Mouse (Mus musculus): Measurements from ENCODE around the gene Magi1. TPM values are rescaled to one million over a fixed set of nuclear protein-coding genes. Genes with fewer than 3 reads are reported as not detected.
A peak's percentile ranks its signal among the peaks of the same experiment; 100 is the strongest.

The Magi1 gene
- polyA plus RNA-seq, 1 experiment from 2014 or later = 19.9 TPM

DNA sequence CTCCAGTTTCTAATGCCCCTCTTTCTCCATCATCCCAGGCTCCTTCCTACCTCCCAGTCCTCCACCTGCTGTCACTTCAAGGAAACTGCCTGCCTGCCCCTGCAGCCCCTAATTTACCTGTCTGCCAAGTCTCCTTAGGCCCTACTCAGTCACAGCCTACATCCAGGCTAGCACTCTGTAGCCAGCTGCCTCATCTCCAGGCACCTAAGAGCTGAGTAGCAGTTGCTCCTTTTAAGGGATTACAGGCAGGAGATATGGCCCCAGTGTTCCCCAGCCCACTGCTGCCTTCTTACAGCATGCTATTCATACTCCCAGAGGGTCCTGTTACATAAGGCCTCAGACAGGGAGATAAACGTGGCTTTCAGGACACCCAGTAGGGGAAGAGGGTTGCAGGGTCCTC is 426.9 kb downstream of the Magi1 start:
- 16% methylated on average over 1 of the region's 1 CpGs for WGBS
- Histone ChIP-seq H3K4me3 (no peak overlapping the region), H3K36me3 (no peaks in the 10 kb centered on the region), H3K9ac (no peak overlapping the region), H3K27ac (0 out of 2 replicates have a peak overlapping the region, but pooled peaks have one; percentile 64), H3K4me2 (replicated peaks) (no peak overlapping the region), H3K9me3 (no peaks in the 10 kb centered on the region), H3K27me3 (no peaks in the 10 kb centered on the region), H3K4me1 (peaks cover 16% of the 10 kb centered on the region)
- no peak for ATAC-seq (ENCODE audit: insufficient number of reproducible peaks, insufficient read depth, low FRiP score, low TSS enrichment)

DNA sequence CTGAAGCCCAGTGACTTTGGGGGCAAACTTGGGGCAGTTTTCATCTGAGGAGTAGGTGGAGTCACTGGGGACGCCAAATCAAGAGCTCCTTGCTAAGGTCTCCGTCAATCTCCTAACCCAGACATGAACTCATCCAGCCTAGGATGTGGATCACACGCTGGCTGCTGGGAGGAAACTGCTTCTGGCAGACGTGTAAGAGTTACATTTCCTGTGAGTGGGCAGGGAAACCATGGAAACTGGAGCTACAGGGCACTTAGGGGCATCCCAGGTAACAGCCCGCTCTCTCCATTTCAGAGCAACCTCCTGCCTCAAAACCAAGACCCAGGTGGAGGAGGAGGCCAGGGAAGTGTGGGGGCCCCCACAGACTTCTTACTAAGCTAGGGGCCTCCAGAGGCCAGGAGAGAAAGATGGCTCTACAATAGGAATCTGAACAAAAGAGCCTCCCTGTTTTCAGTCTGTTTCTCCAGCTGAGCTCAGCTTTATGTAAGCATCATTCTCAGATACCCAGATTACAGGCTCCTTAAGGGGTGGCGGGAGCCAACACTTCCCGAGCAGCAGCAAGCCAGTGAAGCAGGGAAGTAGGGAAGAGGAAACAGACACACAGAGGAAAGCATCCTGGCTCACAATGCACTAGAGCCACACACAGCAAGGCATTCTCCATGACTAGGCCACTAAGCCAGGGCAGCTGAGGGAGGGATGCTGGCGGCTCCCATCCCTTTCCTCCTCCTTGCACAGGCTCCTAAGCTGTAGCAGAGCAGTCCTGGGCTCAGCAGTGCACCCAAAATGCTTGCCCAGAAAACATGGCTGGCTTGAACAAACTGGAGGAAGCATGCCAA is 427.7 kb downstream of the Magi1 start:
- peak overlapping the region; percentile 64; the same call in 1 of the 2 replicates for H3K27ac ChIP-seq
- no peak overlapping the region for H3K4me2 ChIP-seq (replicated peaks)
- no peaks in the 10 kb centered on the region for H3K36me3 ChIP-seq
- H3K4me1 ChIP-seq = peaks cover 17% of the 10 kb centered on the region
- no peaks in the 10 kb centered on the region for H3K27me3 ChIP-seq
- no peaks in the 10 kb centered on the region for H3K9me3 ChIP-seq
- ATAC-seq (ENCODE audit: insufficient number of reproducible peaks, insufficient read depth, low FRiP score, low TSS enrichment) = no peak
- H3K9ac ChIP-seq = no peak overlapping the region
- no peak overlapping the region for H3K4me3 ChIP-seq
- WGBS = 40% methylated on average over 8 of the region's 8 CpGs

DNA sequence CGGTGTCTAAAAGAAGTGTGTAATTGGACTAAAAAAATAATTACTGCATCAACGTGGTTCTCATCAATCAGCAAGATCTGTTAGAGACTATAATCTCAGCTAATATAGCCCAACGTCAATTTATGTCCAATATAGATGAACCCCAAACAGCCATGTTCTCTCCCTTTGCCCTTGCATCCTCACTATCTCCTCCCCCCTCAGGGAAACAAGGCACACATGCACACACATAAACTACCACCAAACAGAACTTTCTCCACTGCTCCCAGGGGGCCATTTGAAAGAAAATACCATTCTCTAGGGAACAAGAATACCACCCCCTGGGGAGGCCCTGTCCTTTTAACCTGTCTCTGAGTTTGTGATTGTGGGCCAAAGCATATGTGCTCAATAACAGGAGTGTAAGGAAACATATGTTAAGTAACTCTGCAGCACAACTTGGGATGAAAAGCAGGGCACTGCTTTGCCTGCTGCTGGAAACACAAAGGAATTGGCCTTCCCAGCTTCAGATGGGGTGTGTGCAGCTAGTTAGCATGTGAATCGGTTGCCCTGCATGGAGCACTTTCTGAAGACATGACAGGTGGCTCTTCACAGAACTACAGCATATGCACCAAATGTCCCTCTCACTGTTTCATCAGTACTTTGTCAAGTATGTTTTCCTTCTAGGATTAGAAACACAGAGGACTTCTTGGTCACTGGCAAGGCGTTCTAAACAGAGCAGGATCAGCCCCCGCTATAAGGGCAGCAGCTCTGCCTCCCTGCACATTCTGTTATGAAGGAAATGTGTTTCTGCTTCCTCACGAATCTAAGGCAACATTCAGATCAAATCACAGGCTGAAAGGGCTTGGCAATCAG is 434.6 kb downstream of the Magi1 start:
- H3K4me3 ChIP-seq = no peak overlapping the region
- ATAC-seq (ENCODE audit: insufficient number of reproducible peaks, insufficient read depth, low FRiP score, low TSS enrichment) = no peak
- no peak overlapping the region for H3K4me2 ChIP-seq (replicated peaks)
- no peak overlapping the region for H3K9ac ChIP-seq
- 42% methylated on average over 7 of the region's 7 CpGs for WGBS
- H3K36me3 ChIP-seq = no peaks in the 10 kb centered on the region
- no peaks in the 10 kb centered on the region for H3K9me3 ChIP-seq
- 0 out of 2 replicates have a peak overlapping the region, but pooled peaks have one; percentile 47 for H3K27ac ChIP-seq
- no peaks in the 10 kb centered on the region for H3K27me3 ChIP-seq
- H3K4me1 ChIP-seq = peaks cover 29% of the 10 kb centered on the region

DNA sequence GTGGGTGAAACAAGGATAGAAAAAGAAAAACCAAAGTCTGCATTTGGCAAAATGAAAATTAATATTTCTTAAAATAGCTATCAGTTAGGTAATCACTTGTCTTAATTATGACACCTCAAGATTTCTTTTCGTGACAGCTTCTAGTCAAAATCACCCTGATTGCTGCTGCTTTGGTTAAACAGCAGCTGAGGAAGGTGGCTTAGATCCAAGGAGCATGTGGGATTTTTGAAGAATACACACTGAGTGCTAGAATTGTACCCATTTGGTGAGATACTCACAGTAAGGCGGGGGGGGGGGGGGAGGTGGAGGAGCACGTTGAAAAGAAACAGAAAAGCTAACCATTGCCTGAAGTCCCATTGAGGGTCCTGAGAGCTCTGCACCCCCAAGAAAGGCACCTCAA is 438.2 kb downstream of the Magi1 start:
- Histone ChIP-seq H3K4me3 (no peak overlapping the region), H3K27me3 (no peaks in the 10 kb centered on the region), H3K4me2 (replicated peaks) (no peak overlapping the region), H3K36me3 (no peaks in the 10 kb centered on the region), H3K9me3 (no peaks in the 10 kb centered on the region), H3K27ac (no peak overlapping the region), H3K4me1 (peaks cover 24% of the 10 kb centered on the region), H3K9ac (no peak overlapping the region)
- ATAC-seq (ENCODE audit: insufficient number of reproducible peaks, insufficient read depth, low FRiP score, low TSS enrichment) = no peak
- 73% methylated on average over 3 of the region's 3 CpGs for WGBS

DNA sequence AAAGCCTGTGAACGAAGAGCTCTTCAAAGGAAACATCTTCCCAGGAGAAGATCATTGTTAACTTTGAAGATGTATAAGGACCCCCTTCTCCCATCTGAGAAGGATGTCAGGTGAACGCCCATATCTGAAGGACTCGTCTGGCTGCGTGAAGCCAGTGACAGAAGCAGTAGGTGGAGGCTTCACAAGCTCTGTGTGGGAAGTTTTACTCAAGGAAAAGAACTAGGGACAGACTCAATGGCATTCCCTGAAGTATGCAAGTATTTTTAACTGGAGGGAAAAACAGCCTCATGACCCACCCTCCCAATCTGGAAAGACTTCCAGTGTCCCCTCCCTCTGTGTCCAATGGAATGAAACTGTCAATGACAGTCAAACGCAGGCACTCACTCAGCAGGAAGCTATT is 438.6 kb downstream of the Magi1 start:
- Histone ChIP-seq H3K4me2 (replicated peaks) (no peak overlapping the region), H3K27me3 (no peaks in the 10 kb centered on the region), H3K4me1 (peaks cover 24% of the 10 kb centered on the region), H3K9ac (no peak overlapping the region), H3K4me3 (no peak overlapping the region), H3K36me3 (no peaks in the 10 kb centered on the region), H3K27ac (no peak overlapping the region), H3K9me3 (no peaks in the 10 kb centered on the region)
- no peak for ATAC-seq (ENCODE audit: insufficient number of reproducible peaks, insufficient read depth, low FRiP score, low TSS enrichment)
- 63% methylated on average over 5 of the region's 5 CpGs for WGBS

DNA sequence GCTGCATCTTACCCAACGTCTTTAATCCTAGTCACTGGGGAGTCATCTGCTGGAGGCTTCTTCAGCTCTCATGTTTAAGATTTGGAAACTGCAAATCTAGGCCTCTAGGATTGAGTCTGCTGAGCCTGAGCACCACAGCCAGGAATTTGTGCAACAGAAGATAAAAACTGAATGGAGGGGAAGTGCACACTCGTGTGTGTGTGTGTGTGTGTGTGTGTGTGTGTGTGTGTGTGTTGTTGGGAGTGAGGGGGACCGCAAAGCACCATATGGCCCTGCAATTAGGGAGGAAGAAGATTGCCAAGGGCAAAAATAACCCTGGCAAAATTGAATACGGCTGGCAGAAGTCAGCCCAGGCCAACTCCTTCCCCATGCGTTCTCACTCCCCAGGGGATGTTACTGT is 439.1 kb downstream of the Magi1 start:
- H3K36me3 ChIP-seq = no peaks in the 10 kb centered on the region
- peaks cover 22% of the 10 kb centered on the region for H3K4me1 ChIP-seq
- no peak overlapping the region for H3K4me2 ChIP-seq (replicated peaks)
- 30% methylated on average over 5 of the region's 5 CpGs for WGBS
- no peak overlapping the region for H3K4me3 ChIP-seq
- no peaks in the 10 kb centered on the region for H3K9me3 ChIP-seq
- no peak for ATAC-seq (ENCODE audit: insufficient number of reproducible peaks, insufficient read depth, low FRiP score, low TSS enrichment)
- H3K9ac ChIP-seq = no peak overlapping the region
- no peaks in the 10 kb centered on the region for H3K27me3 ChIP-seq
- 0 out of 2 replicates have a peak overlapping the region, but pooled peaks have one; percentile 36 for H3K27ac ChIP-seq

DNA sequence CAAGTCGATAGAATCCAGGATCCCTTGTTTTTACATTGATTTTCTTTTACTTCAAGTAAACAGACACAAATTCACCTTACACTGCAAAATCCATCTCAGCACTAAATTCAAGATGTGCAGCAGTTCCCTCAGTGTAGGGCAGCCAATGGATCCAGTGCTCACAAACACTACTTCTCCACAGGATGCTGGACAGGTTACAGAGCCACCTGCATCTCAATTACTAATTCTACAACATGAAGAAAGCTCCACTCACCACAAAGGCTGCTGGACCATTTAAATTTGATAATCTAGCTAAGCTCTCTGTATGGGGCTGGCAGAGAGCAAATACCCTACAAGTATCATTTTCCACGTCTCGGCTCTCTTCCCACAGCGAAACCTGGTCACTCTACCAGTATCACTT is 445.3 kb downstream of the Magi1 start:
- Histone ChIP-seq H3K27me3 (no peaks in the 10 kb centered on the region), H3K9ac (no peak overlapping the region), H3K4me1 (no peaks in the 10 kb centered on the region), H3K36me3 (no peaks in the 10 kb centered on the region), H3K4me2 (replicated peaks) (no peak overlapping the region), H3K9me3 (no peaks in the 10 kb centered on the region), H3K27ac (no peak overlapping the region), H3K4me3 (no peak overlapping the region)
- no peak for ATAC-seq (ENCODE audit: insufficient number of reproducible peaks, insufficient read depth, low FRiP score, low TSS enrichment)
- WGBS = 76% methylated on average over 4 of the region's 4 CpGs

DNA sequence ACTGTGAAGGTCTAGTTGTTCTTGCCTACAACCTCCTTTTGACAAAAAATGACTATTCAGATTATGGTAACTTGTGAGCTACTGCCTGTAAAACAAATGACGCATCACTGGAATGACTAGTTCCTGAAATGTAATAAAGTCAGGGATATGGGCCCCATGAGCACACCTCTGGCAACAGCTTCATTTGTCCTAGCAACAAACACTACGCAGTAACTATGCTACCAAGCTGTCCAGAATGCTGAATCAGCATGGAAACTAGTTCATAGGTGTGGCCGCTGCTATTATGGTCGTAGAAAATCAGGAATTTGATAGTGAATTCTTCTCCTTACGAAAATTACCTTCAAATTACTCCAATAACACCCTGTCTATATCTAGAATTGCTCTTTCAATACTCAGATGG is 447.1 kb downstream of the Magi1 start:
- WGBS = 90% methylated on average over 5 of the region's 5 CpGs
- Histone ChIP-seq H3K27me3 (no peaks in the 10 kb centered on the region), H3K4me3 (no peak overlapping the region), H3K36me3 (no peaks in the 10 kb centered on the region), H3K9ac (no peak overlapping the region), H3K27ac (no peak overlapping the region), H3K4me2 (replicated peaks) (no peak overlapping the region), H3K4me1 (no peaks in the 10 kb centered on the region), H3K9me3 (no peaks in the 10 kb centered on the region)
- ATAC-seq (ENCODE audit: insufficient number of reproducible peaks, insufficient read depth, low FRiP score, low TSS enrichment) = no peak

DNA sequence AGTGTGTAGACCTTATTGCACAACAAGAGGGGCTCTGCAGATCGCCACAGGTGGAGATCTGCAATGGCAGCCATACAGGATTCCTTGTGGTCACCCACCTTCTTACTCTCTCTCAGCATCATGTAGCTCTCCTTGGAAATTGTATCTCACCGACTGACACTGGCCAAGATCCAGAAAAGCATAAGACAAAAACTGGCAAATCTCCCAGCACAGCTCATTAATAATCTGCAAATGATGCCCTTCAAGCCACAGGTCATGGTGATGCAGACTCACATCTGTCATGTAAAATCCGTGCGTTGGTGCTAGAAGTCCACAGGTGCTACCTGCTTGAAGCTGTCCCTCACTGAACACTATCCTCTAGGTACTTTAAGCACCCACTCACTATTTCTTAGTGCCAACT is 448.5 kb downstream of the Magi1 start:
- Histone ChIP-seq H3K4me2 (replicated peaks) (no peak overlapping the region), H3K36me3 (no peaks in the 10 kb centered on the region), H3K27ac (no peak overlapping the region), H3K4me3 (no peak overlapping the region), H3K27me3 (no peaks in the 10 kb centered on the region), H3K9ac (no peak overlapping the region), H3K9me3 (no peaks in the 10 kb centered on the region), H3K4me1 (0 out of 2 replicates have a peak, but pooled peaks cover 8% of the 10 kb centered on the region)
- WGBS = 92% methylated on average over 4 of the region's 4 CpGs
- no peak for ATAC-seq (ENCODE audit: insufficient number of reproducible peaks, insufficient read depth, low FRiP score, low TSS enrichment)

DNA sequence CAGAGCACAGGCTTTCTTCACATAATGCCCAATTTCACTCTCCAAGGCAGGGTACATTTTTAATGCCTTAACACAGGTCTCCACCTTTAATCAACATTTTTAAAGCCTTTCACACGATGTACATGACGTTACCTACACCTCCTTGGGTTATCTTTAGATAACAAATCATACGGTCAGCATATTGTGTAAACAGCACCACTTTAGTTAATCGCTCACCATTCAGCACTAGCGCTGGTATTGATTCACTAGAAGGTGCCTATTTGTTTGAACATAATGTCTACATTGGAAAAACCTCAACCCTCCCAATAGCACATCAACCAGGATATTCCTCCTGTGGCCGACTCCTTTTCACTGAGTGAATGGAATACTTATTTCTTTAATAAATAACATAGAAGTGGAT is 455.5 kb downstream of the Magi1 start:
- Histone ChIP-seq H3K4me2 (replicated peaks) (no peak overlapping the region), H3K36me3 (no peaks in the 10 kb centered on the region), H3K27me3 (no peaks in the 10 kb centered on the region), H3K9ac (no peak overlapping the region), H3K9me3 (no peaks in the 10 kb centered on the region), H3K4me3 (no peak overlapping the region), H3K4me1 (0 out of 2 replicates have a peak, but pooled peaks cover 11% of the 10 kb centered on the region), H3K27ac (no peak overlapping the region)
- 88% methylated on average over 6 of the region's 6 CpGs for WGBS
- ATAC-seq (ENCODE audit: insufficient number of reproducible peaks, insufficient read depth, low FRiP score, low TSS enrichment) = no peak

DNA sequence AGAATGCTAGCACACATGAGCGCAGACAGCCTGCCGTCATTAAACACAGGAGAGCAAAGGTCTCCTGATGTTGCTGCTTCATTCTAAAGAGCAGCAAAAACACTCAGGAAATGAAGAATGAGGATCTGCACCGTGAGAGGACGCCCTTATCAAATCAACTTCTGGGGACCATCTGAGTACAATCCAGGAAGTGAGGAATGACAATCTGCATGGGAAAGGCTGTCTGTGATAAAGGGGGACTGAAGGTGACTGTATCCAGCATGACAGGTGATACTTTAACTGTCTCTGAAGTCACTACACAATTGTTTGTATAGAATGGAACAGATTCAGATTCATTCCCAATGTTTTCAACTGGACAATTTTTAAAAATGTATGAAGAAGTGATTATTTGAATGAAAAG is 456.8 kb downstream of the Magi1 start:
- peaks cover 20% of the 10 kb centered on the region for H3K4me1 ChIP-seq
- H3K4me3 ChIP-seq = no peak overlapping the region
- no peak overlapping the region for H3K27ac ChIP-seq
- 66% methylated on average over 4 of the region's 4 CpGs for WGBS
- H3K9me3 ChIP-seq = no peaks in the 10 kb centered on the region
- H3K9ac ChIP-seq = no peak overlapping the region
- no peak overlapping the region for H3K4me2 ChIP-seq (replicated peaks)
- H3K27me3 ChIP-seq = no peaks in the 10 kb centered on the region
- no peaks in the 10 kb centered on the region for H3K36me3 ChIP-seq
- no peak for ATAC-seq (ENCODE audit: insufficient number of reproducible peaks, insufficient read depth, low FRiP score, low TSS enrichment)

All from embryonic facial prominence, embryonic 12.5 days (tissue).